Mouse (Mus musculus) heart, adult 2 months (tissue): ENCODE results near the gene Mettl7a1.

Source experiments
- CTCF ChIP-seq: fragments of 200-600 bp; IDR thresholded peaks from 2 replicates; pipeline ENCODE4 v1.8.1; 2022; ENCODE audit warnings: antibody characterized with exemption, mild to moderate bottlenecking, moderate library complexity
- EP300 ChIP-seq: fragments of 200-500 bp; IDR thresholded peaks from 2 replicates; pipeline ENCODE4 v1.6.1; 2011; ENCODE audit warnings: low read depth, low read length, control low read depth; ENCODE audit not compliant: insufficient read depth
- POLR2A ChIP-seq: fragments of 200-500 bp; IDR thresholded peaks from 2 replicates; pipeline ENCODE4 v1.6.1; 2011; ENCODE audit warnings: mild to moderate bottlenecking, low read depth, low read length, control low read depth; ENCODE audit not compliant: insufficient read depth

GRCm38 (mm10) chr15:100345484-100345883 lies 41.5 kb downstream of the Mettl7a1 start:
- TF ChIP-seq CTCF (no peak), EP300 (0 out of 2 replicates have a peak, but pooled peaks have one; percentile 40), POLR2A (no peak)
